Mouse (Mus musculus) heart, embryonic 14.5 days (tissue): ENCODE results near the gene Rab40c. TPM values are rescaled to one million over a fixed set of nuclear protein-coding genes. Genes with fewer than 3 reads are reported as not detected.
A peak's percentile ranks its signal among the peaks of the same experiment; 100 is the strongest.

Experiments used
- ATAC-seq: fragments of 200-750 bp; cut with Nextera tagmentation; 2 replicates; pipeline ENCODE4 v1.8.0; 2017; ENCODE audit warnings: low read depth, moderate TSS enrichment; ENCODE audit not compliant: insufficient number of reproducible peaks, insufficient read depth, low FRiP score
- H3K27ac ChIP-seq, 2 experiments: fragments of 200-500 bp in 1 of 2; fragments of 300-500 bp in 1 of 2; sonication (generic) in 1 of 2; replicated peaks in 1 of 2; 2 replicates each; pipeline ENCODE4 v1.5.1; 2012 to 2014; ENCODE audit warnings: low read depth in 2 of 2, low read length in 2 of 2, control low read depth in 1 of 2, mild to moderate bottlenecking in 1 of 2, mixed read lengths in 1 of 2; ENCODE audit not compliant: control insufficient read depth in 1 of 2, insufficient read depth in 1 of 2
- H3K27me3 ChIP-seq: fragments of 300-500 bp; sonication (generic); 2 replicates; pipeline ENCODE4 v1.6.1; 2014; ENCODE audit warnings: mild to moderate bottlenecking, low read length, control low read depth; ENCODE audit not compliant: control insufficient read depth, insufficient read depth
- H3K36me3 ChIP-seq: fragments of 300-500 bp; sonication (generic); 2 replicates; pipeline ENCODE4 v1.6.1; 2014; ENCODE audit warnings: mild to moderate bottlenecking, control low read depth, low read length, mixed read lengths; ENCODE audit not compliant: control insufficient read depth, insufficient read depth
- H3K4me1 ChIP-seq, 2 experiments: fragments of 200-500 bp in 1 of 2; fragments of 300-500 bp in 1 of 2; sonication (generic) in 1 of 2; 2 replicates each; pipeline ENCODE4 v1.6.1; 2012 to 2014; ENCODE audit warnings: low read length in 2 of 2, control low read depth in 1 of 2, mixed read lengths in 1 of 2; ENCODE audit not compliant: control insufficient read depth in 2 of 2, insufficient read depth in 2 of 2
- H3K4me2 ChIP-seq: fragments of 300-500 bp; sonication (generic); 2 replicates; pipeline ENCODE4 v1.6.1; 2014; ENCODE audit warnings: mild to moderate bottlenecking, low read length
- H3K4me3 ChIP-seq, 2 experiments: fragments of 200-500 bp in 1 of 2; fragments of 300-500 bp in 1 of 2; sonication (generic) in 1 of 2; 2 replicates each; pipeline ENCODE4 v1.5.1; 2012 to 2014; ENCODE audit warnings: low read length in 2 of 2, mild to moderate bottlenecking in 2 of 2, control low read depth in 1 of 2, low read depth in 1 of 2, moderate library complexity in 1 of 2; ENCODE audit not compliant: control insufficient read depth in 1 of 2, insufficient read depth in 1 of 2
- H3K9ac ChIP-seq: fragments of 300-500 bp; sonication (generic); 2 replicates; pipeline ENCODE4 v1.6.1; 2014; ENCODE audit warnings: mild to moderate bottlenecking, low read length
- H3K9me3 ChIP-seq: fragments of 300-500 bp; sonication (generic); 2 replicates; pipeline ENCODE4 v1.6.1; 2016; ENCODE audit warnings: low read length, control low read depth; ENCODE audit not compliant: control insufficient read depth
- WGBS: fragments of 180-500 bp; shearing (Covaris S2); extraction: QIAGEN DNeasy Blood & Tissue Kit; methylation state at CpG from one replicate; pipeline ENCODE4 v1.1.7; 2014; 5-methylcytosine and 5-hydroxymethylcytosine counted together
- polyA plus RNA-seq: library from polyadenylated mRNA; unstranded; fragments of >200 nt; fragmentation: Nextera tagmentation; extraction: Ambion mirVana; gene quantifications from 2 replicates; pipeline ENCODE4 v1.2.1, GENCODE M21; 2014

Gene Rab40c
- polyA plus RNA-seq, 1 experiment from 2014 or later: 8.8 TPM

GRCm38 (mm10) chr17:25913877-25914275, 5.7 kb downstream of the Rab40c start:
- ATAC-seq: no peak
- H3K9me3 ChIP-seq: no peaks in the 10 kb centered on the region
- peak overlapping the region; percentile 21 to 46; a peak in 2 of 4 replicates for H3K27ac ChIP-seq
- 0 out of 2 replicates have a peak, but pooled peaks cover 15% of the 10 kb centered on the region for H3K36me3 ChIP-seq
- H3K4me1 ChIP-seq: peaks cover 9 to 39% of the 10 kb centered on the region in 2 experiments
- no peak overlapping the region for H3K4me3 ChIP-seq
- peak overlapping the region; percentile 51; the same call in 1 of the 2 replicates for H3K9ac ChIP-seq
- H3K4me2 ChIP-seq: peak overlapping the region; percentile 36
- WGBS: 6% methylated on average over 1 of the region's 1 CpGs
- H3K27me3 ChIP-seq: no peaks in the 10 kb centered on the region

- 63% methylated on average over 14 of the region's 14 CpGs for WGBS
- no peaks in the 10 kb centered on the region for H3K9me3 ChIP-seq
- H3K4me3 ChIP-seq: no peak overlapping the region
- peak overlapping the region; percentile 36 for H3K4me2 ChIP-seq
- H3K4me1 ChIP-seq: peaks cover 8 to 33% of the 10 kb centered on the region in 2 experiments
- H3K27me3 ChIP-seq: no peaks in the 10 kb centered on the region
- H3K36me3 ChIP-seq: 0 out of 2 replicates have a peak, but pooled peaks cover 15% of the 10 kb centered on the region
- H3K27ac ChIP-seq: peak overlapping the region; percentile 4 to 10; a peak in 1 of 4 replicates
- no peak for ATAC-seq
- peak overlapping the region; percentile 51; the same call in 1 of the 2 replicates for H3K9ac ChIP-seq
Measured at GRCm38 (mm10) chr17:25913186-25913876, 6.2 kb downstream of the Rab40c start.

GRCm38 (mm10) chr17:25911816-25912215, 7.7 kb downstream of the Rab40c start:
- Histone ChIP-seq H3K27me3 (no peaks in the 10 kb centered on the region), H3K4me3 (no peak overlapping the region), H3K36me3 (0 out of 2 replicates have a peak, but pooled peaks cover 4% of the 10 kb centered on the region), H3K9me3 (no peaks in the 10 kb centered on the region), H3K4me1 (peaks cover 7 to 22% of the 10 kb centered on the region in 2 experiments), H3K9ac (no peak overlapping the region), H3K4me2 (no peak overlapping the region), H3K27ac (no peak overlapping the region)
- WGBS: 86% methylated on average over 4 of the region's 4 CpGs
- no peak for ATAC-seq

GRCm38 (mm10) chr17:25907640-25908039, 11.9 kb downstream of the Rab40c start:
- Histone ChIP-seq H3K9me3 (no peaks in the 10 kb centered on the region), H3K4me3 (no peak overlapping the region), H3K36me3 (0 out of 2 replicates have a peak, but pooled peaks cover 3% of the 10 kb centered on the region), H3K27me3 (no peaks in the 10 kb centered on the region), H3K4me1 (no peaks in the 10 kb centered on the region), H3K4me2 (no peak overlapping the region), H3K27ac (no peak overlapping the region), H3K9ac (no peak overlapping the region)
- 85% methylated on average over 2 of the region's 2 CpGs for WGBS
- ATAC-seq: no peak

GRCm38 (mm10) chr17:25903061-25903460, 16.5 kb downstream of the Rab40c start:
- Histone ChIP-seq H3K9me3 (no peaks in the 10 kb centered on the region), H3K27ac (no peak overlapping the region), H3K27me3 (no peaks in the 10 kb centered on the region), H3K4me3 (no peak overlapping the region), H3K36me3 (peaks cover 6% of the 10 kb centered on the region; the same call in 1 of the 2 replicates), H3K9ac (no peak overlapping the region), H3K4me2 (no peak overlapping the region), H3K4me1 (no peaks in the 10 kb centered on the region)
- ATAC-seq: no peak
- WGBS: 88% methylated on average over 3 of the region's 3 CpGs

- H3K27ac ChIP-seq: no peak overlapping the region
- no peak overlapping the region for H3K9ac ChIP-seq
- no peaks in the 10 kb centered on the region for H3K9me3 ChIP-seq
- H3K27me3 ChIP-seq: no peaks in the 10 kb centered on the region
- ATAC-seq: no peak
- peaks cover 2 to 6% of the 10 kb centered on the region in 2 experiments; a peak in 1 of 4 replicates for H3K4me1 ChIP-seq
- H3K4me3 ChIP-seq: no peak overlapping the region
- H3K4me2 ChIP-seq: no peak overlapping the region
- peaks cover 6% of the 10 kb centered on the region; the same call in 1 of the 2 replicates for H3K36me3 ChIP-seq
- WGBS: 100% methylated on average over 1 of the region's 1 CpGs
Measured at GRCm38 (mm10) chr17:25900193-25900592, 19.3 kb downstream of the Rab40c start.

GRCm38 (mm10) chr17:25895891-25896290, 23.6 kb downstream of the Rab40c start:
- Histone ChIP-seq H3K27me3 (no peaks in the 10 kb centered on the region), H3K27ac (no peak overlapping the region), H3K4me1 (peaks cover 2 to 6% of the 10 kb centered on the region in 2 experiments; a peak in 1 of 4 replicates), H3K4me3 (no peak overlapping the region), H3K9ac (no peak overlapping the region), H3K4me2 (no peak overlapping the region), H3K36me3 (peaks cover 10% of the 10 kb centered on the region), H3K9me3 (no peaks in the 10 kb centered on the region)
- ATAC-seq: no peak
- WGBS: 53% methylated on average over 12 of the region's 12 CpGs
